Mouse (Mus musculus): ENCODE data around the gene Eif2ak1.

DNA sequence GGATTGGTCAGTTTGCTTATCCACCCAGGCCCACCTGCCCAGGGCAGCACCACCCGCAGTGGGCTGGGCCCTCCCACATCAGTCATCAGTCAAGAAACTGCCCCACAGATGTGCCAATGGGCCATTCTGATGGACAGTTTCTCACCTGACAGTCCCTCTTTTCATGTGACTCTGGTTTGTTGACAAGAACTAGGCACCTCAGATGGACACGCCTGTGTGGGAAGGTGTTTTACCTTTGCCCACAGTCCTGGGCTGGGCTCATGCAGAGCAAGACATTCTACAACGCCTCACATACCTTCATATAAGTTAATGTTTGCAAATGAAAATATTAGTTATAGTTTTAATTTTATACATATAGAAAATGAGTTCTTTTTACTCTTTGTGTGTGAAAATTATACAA, 100.5 kb downstream of the Eif2ak1 start:
- TF ChIP-seq ZNF384 (IDR thresholded peaks at IDR 0.05; ENCODE audit: low read depth, low read length) (no peak), CTCF (conservative IDR thresholded peaks at IDR 0.05 in 1 of 2, IDR thresholded peaks at IDR 0.05 in 1 of 2; ENCODE audit: low read depth in 2 of 2, low read length in 2 of 2) (no peak), POLR2A (IDR thresholded peaks at IDR 0.05; ENCODE audit: low read depth, low read length) (no peak), MYC (IDR thresholded peaks at IDR 0.05; ENCODE audit: low read depth, low read length) (no peak), ETS1 (conservative IDR thresholded peaks at IDR 0.05; ENCODE audit: low read depth, low read length) (no peak), UBTF (IDR thresholded peaks at IDR 0.05; ENCODE audit: low read depth, low read length) (no peak), IRF4 (IDR thresholded peaks at IDR 0.05; ENCODE audit: low read depth, low read length) (no peak), EP300 (IDR thresholded peaks at IDR 0.05; ENCODE audit: low read length) (no peak), E2F4 (IDR thresholded peaks at IDR 0.05; ENCODE audit: insufficient replicate concordance, low read depth, low read length) (no peak), TBP (conservative IDR thresholded peaks at IDR 0.05; ENCODE audit: low read depth, low read length) (no peak), BHLHE40 (IDR thresholded peaks at IDR 0.05; ENCODE audit: low read depth, low read length) (no peak), RCOR1 (conservative IDR thresholded peaks at IDR 0.05; ENCODE audit: low read depth, low read length) (no peak), RAD21 (IDR thresholded peaks at IDR 0.05; ENCODE audit: low read depth, low read length) (no peak), TCF12 (IDR thresholded peaks at IDR 0.05; ENCODE audit: low read depth, low read length) (no peak)
